11 mouse cellular contexts compared by ENCODE assay signal in the genomic region with DNA sequence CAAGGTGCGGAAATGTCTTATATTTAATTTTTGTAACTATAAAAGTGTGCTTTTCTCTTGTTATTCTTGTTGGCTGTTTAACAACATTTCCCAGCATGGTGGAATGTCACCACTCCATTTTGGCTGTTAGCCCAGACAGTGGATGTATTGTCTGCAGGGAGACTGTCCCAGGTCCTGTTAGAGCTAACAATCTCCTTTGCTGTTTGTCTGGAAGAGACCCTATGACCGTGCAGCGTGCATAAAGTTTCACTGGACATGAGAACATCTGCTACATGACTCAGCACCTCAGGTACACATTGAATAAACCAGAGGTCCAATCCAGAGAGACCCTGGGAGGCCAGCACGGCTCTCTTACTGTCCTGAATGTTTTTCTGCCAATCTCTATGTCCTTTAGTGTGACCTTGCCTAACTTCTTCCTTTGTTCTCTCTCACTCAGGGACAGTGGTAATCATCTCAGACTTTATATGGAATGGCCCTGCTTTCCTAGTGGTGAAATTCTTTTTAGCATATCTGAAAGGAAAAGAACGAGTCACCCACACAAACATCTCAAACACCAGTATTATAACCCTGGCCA.
DNase-seq lines count a peak whose midpoint lies in the region; ATAC-seq and TF ChIP-seq lines count a peak whose summit lies in the region.
"Had no signal": no experiment of that assay in that cellular context is flagged by ENCODE, and none has a peak within 500 bp of the region (broad histone marks: within the 10 kb centered on the region; RNA-seq: fewer than 3 reads in every experiment).

No protein-coding gene starts in this region.

- no peak for ATAC-seq in forebrain, postnatal 0 days
- ATAC-seq: midbrain, embryonic 15.5 days had no signal

- H3K36me3 ChIP-seq in heart, embryonic 10.5 days: no peaks in the 10 kb centered on the region
- H3K36me3 ChIP-seq in forebrain, postnatal 0 days (ENCODE audit: insufficient read depth): no peaks in the 10 kb centered on the region
- H3K36me3 ChIP-seq: midbrain, embryonic 15.5 days had no signal

- no peak for DNase-seq in heart, embryonic 10.5 days (ENCODE audit: low spot score)
- no peak for DNase-seq in heart, adult 8-10 months (ENCODE audit: low spot score)
- DNase-seq in lung, postnatal 10 days: peak; percentile 48
- DNase-seq in lung, adult 18-20 months: no peak
- peak; percentile 40 to 47 for DNase-seq in cerebellum, postnatal 10 days
- peak; percentile 63 for DNase-seq in heart, postnatal 4 days
- no peak for DNase-seq in forebrain, postnatal 0 days
- DNase-seq: thymus, postnatal 36 days had no signal

- 56% methylated on average over 5 of the region's 5 CpGs for WGBS in heart, embryonic 10.5 days
- 38% methylated on average over 5 of the region's 5 CpGs for WGBS in forebrain, postnatal 0 days

- H3K27ac ChIP-seq in heart, embryonic 10.5 days: peak overlapping the region; percentile 59; the same call in 1 of the 2 replicates
- no peak overlapping the region for H3K27ac ChIP-seq in forebrain, postnatal 0 days (ENCODE audit: low read depth, low read length)
- H3K27ac ChIP-seq: liver, embryonic 14.5 days; midbrain, embryonic 15.5 days had no signal

- H3K9ac ChIP-seq in forebrain, postnatal 0 days: no peak overlapping the region
- H3K9ac ChIP-seq: liver, embryonic 14.5 days; midbrain, embryonic 15.5 days had no signal

- H3K4me2 ChIP-seq in forebrain, postnatal 0 days (ENCODE audit: low read depth): no peak overlapping the region
- H3K4me2 ChIP-seq: midbrain, embryonic 15.5 days had no signal

- H3K4me3 ChIP-seq in heart, embryonic 10.5 days: no peak overlapping the region
- H3K4me3 ChIP-seq in forebrain, postnatal 0 days (ENCODE audit: low read depth, low read length): no peak overlapping the region
- H3K4me3 ChIP-seq: midbrain, embryonic 15.5 days had no signal

- no peaks in the 10 kb centered on the region for H3K27me3 ChIP-seq in heart, embryonic 10.5 days (ENCODE audit: insufficient read depth, poor library complexity, severe bottlenecking)
- no peaks in the 10 kb centered on the region for H3K27me3 ChIP-seq in forebrain, postnatal 0 days (ENCODE audit: insufficient read depth, low read length)
- H3K27me3 ChIP-seq: CH12.LX; midbrain, embryonic 15.5 days had no signal

- H3K4me1 ChIP-seq in heart, embryonic 10.5 days: peaks cover 21% of the 10 kb centered on the region
- no peaks in the 10 kb centered on the region for H3K4me1 ChIP-seq in forebrain, postnatal 0 days (ENCODE audit: insufficient read depth)
- H3K4me1 ChIP-seq: midbrain, embryonic 15.5 days had no signal

- no peaks in the 10 kb centered on the region for H3K9me3 ChIP-seq in heart, embryonic 10.5 days
- no peaks in the 10 kb centered on the region for H3K9me3 ChIP-seq in forebrain, postnatal 0 days (ENCODE audit: low read length)
- H3K9me3 ChIP-seq: midbrain, embryonic 15.5 days had no signal

- no peak for TF ChIP-seq CTCF in forebrain, postnatal 0 days (IDR thresholded peaks at IDR 0.05; ENCODE audit: low read depth)

Comparison
In these comparisons a context has a peak if more than half of its experiments do, and no peak if none do; other contexts are left out.
1. DNase-seq: peak in lung, postnatal 10 days (single experiment), cerebellum, postnatal 10 days (2 of 2) and heart, postnatal 4 days (single experiment); none in heart, embryonic 10.5 days (single experiment), heart, adult 8-10 months (single experiment), lung, adult 18-20 months (0 of 2) and forebrain, postnatal 0 days (single experiment).